Mouse (Mus musculus): Measurements from ENCODE around the gene Sept9. TPM values are rescaled to one million over a fixed set of nuclear protein-coding genes. Genes with fewer than 3 reads are reported as not detected.
A peak's percentile ranks its signal among the peaks of the same experiment; 100 is the strongest.

The Sept9 gene
- polyA plus RNA-seq, 1 experiment from 2014 or later, result 50.6 TPM

DNA sequence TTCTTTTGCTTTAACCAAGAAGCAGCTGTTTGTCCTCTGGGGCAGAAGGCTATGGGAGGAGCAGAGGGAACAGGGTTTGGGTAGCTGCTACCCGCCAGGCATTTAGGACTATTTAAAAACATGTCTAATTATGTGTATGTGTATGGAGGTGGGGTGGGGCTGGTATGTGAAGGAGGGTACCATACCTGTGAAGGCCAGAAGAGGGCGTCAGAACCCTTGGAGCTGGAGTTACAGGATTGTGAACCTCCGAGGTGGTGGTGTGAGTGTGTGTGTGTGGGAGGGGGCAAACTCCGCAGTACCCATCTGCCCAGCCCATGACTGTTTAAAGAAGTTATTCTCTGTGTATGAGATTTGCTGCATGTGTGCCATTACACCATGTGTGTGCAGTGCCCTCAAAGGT, 25.3 kb downstream of the Sept9 start:
- Histone ChIP-seq H3K4me1 (replicated peaks) (0 out of 2 replicates have a peak, but pooled peaks cover 7% of the 10 kb centered on the region), H3K9me3 (replicated peaks) (no peaks in the 10 kb centered on the region), H3K4me3 (no peak overlapping the region), H3K36me3 (no peaks in the 10 kb centered on the region), H3K4me2 (no peak overlapping the region), H3K27ac (no peak overlapping the region), H3K27me3 (no peaks in the 10 kb centered on the region), H3K9ac (no peak overlapping the region)
- ATAC-seq (replicated peaks; ENCODE audit: insufficient number of reproducible peaks, insufficient read depth, low FRiP score, low read depth), result no peak
- 57% methylated on average over 4 of the region's 4 CpGs for WGBS

- 0 out of 2 replicates have a peak, but pooled peaks cover 7% of the 10 kb centered on the region for H3K4me1 ChIP-seq (replicated peaks)
- no peak for ATAC-seq (replicated peaks; ENCODE audit: insufficient number of reproducible peaks, insufficient read depth, low FRiP score, low read depth)
- H3K9ac ChIP-seq, result no peak overlapping the region
- no peak overlapping the region for H3K27ac ChIP-seq
- no peak overlapping the region for H3K4me2 ChIP-seq
- WGBS, result 82% methylated on average over 15 of the region's 15 CpGs
- H3K36me3 ChIP-seq, result no peaks in the 10 kb centered on the region
- H3K4me3 ChIP-seq, result no peak overlapping the region
- H3K27me3 ChIP-seq, result 0 out of 2 replicates have a peak, but pooled peaks cover 4% of the 10 kb centered on the region
- H3K9me3 ChIP-seq (replicated peaks), result no peaks in the 10 kb centered on the region
Measured at GRCm38 (mm10) chr11:117225531-117226213, 26.2 kb downstream of the Sept9 start.

DNA sequence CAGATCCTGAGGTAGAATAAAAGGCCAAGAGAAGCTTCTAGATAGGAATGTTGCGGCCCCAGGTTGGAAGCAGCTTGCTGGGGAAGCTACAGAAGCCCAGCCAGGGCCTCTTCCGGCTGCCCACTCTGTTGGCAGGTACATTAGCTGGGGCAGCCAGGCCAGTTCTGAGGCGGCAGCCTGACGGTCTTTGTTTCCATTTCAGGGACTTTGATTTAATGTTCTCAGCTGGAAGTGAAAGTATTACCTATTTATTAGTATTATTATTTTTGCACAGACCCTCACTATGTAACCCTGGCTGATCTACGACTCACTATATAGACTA, 26.7 kb downstream of the Sept9 start:
- Histone ChIP-seq H3K9ac (no peak overlapping the region), H3K9me3 (replicated peaks) (no peaks in the 10 kb centered on the region), H3K36me3 (no peaks in the 10 kb centered on the region), H3K4me2 (no peak overlapping the region), H3K27me3 (0 out of 2 replicates have a peak, but pooled peaks cover 4% of the 10 kb centered on the region), H3K27ac (no peak overlapping the region), H3K4me1 (replicated peaks) (0 out of 2 replicates have a peak, but pooled peaks cover 7% of the 10 kb centered on the region), H3K4me3 (no peak overlapping the region)
- WGBS, result 72% methylated on average over 5 of the region's 5 CpGs
- ATAC-seq (replicated peaks; ENCODE audit: insufficient number of reproducible peaks, insufficient read depth, low FRiP score, low read depth), result no peak

- no peak overlapping the region for H3K4me3 ChIP-seq
- H3K9ac ChIP-seq, result no peak overlapping the region
- H3K4me1 ChIP-seq (replicated peaks), result peaks cover 22% of the 10 kb centered on the region
- H3K4me2 ChIP-seq, result no peak overlapping the region
- no peak for ATAC-seq (replicated peaks; ENCODE audit: insufficient number of reproducible peaks, insufficient read depth, low FRiP score, low read depth)
- H3K27me3 ChIP-seq, result 0 out of 2 replicates have a peak, but pooled peaks cover 4% of the 10 kb centered on the region
- 59% methylated on average over 10 of the region's 10 CpGs for WGBS
- no peaks in the 10 kb centered on the region for H3K9me3 ChIP-seq (replicated peaks)
- no peaks in the 10 kb centered on the region for H3K36me3 ChIP-seq
- H3K27ac ChIP-seq, result no peak overlapping the region
Measured at GRCm38 (mm10) chr11:117228139-117228538, 28.7 kb downstream of the Sept9 start.

GRCm38 (mm10) chr11:117231551-117231950, 32.1 kb downstream of the Sept9 start:
- ATAC-seq (replicated peaks; ENCODE audit: insufficient number of reproducible peaks, insufficient read depth, low FRiP score, low read depth), result no peak
- 46% methylated on average over 11 of the region's 11 CpGs for WGBS
- Histone ChIP-seq H3K9ac (no peak overlapping the region), H3K4me2 (peak overlapping the region; percentile 70), H3K27ac (no peak overlapping the region; the same call in 1 of the 2 replicates), H3K4me1 (replicated peaks) (peaks cover 49% of the 10 kb centered on the region), H3K4me3 (peak overlapping the region; percentile 42; the same call in 1 of the 2 replicates), H3K36me3 (no peaks in the 10 kb centered on the region), H3K27me3 (0 out of 2 replicates have a peak, but pooled peaks cover 4% of the 10 kb centered on the region), H3K9me3 (replicated peaks) (no peaks in the 10 kb centered on the region)

GRCm38 (mm10) chr11:117232032-117232431, 32.6 kb downstream of the Sept9 start:
- peak overlapping the region; percentile 70 for H3K4me2 ChIP-seq
- peak overlapping the region; percentile 42 for H3K9ac ChIP-seq
- H3K27ac ChIP-seq, result peak overlapping the region; percentile 17; the same call in 1 of the 2 replicates
- H3K36me3 ChIP-seq, result no peaks in the 10 kb centered on the region
- 0 out of 2 replicates have a peak, but pooled peaks cover 4% of the 10 kb centered on the region for H3K27me3 ChIP-seq
- H3K4me3 ChIP-seq, result peak overlapping the region; percentile 42
- WGBS, result 19% methylated on average over 19 of the region's 19 CpGs
- H3K4me1 ChIP-seq (replicated peaks), result peaks cover 49% of the 10 kb centered on the region
- no peaks in the 10 kb centered on the region for H3K9me3 ChIP-seq (replicated peaks)
- no peak; the same call in 1 of the 2 replicates for ATAC-seq (replicated peaks; ENCODE audit: insufficient number of reproducible peaks, insufficient read depth, low FRiP score, low read depth)

- ATAC-seq (replicated peaks; ENCODE audit: insufficient number of reproducible peaks, insufficient read depth, low FRiP score, low read depth), result no peak
- no peaks in the 10 kb centered on the region for H3K9me3 ChIP-seq (replicated peaks)
- H3K4me3 ChIP-seq, result peak overlapping the region; percentile 42
- peak overlapping the region; percentile 32 for H3K9ac ChIP-seq
- H3K27ac ChIP-seq, result peak overlapping the region; percentile 42; the same call in 1 of the 2 replicates
- H3K4me2 ChIP-seq, result peak overlapping the region; percentile 70
- WGBS, result 24% methylated on average over 10 of the region's 10 CpGs
- H3K27me3 ChIP-seq, result 0 out of 2 replicates have a peak, but pooled peaks cover 4% of the 10 kb centered on the region
- H3K36me3 ChIP-seq, result no peaks in the 10 kb centered on the region
- H3K4me1 ChIP-seq (replicated peaks), result peaks cover 49% of the 10 kb centered on the region
Measured at GRCm38 (mm10) chr11:117232886-117233458, 33.5 kb downstream of the Sept9 start.

DNA sequence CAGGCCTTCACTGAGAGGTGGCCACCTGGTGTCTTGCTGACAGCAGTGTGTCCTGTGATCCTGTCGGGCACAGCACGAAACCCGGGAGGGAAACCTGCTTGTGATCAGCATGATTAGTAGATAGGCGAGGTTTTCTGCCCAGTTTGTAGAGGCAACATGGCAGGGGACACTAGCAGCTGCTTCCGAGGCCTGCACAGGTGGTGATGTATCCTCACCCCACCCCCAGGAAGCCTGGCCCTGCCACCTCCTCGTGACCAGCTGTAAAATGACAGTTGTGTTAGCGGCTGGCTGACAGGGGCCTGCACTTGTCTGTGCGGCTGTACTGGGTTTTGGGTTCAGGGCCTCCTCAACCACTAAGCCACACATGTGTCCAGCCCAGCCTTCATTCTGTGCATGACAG, 34.4 kb downstream of the Sept9 start:
- Histone ChIP-seq H3K9ac (no peak overlapping the region), H3K27ac (no peak overlapping the region), H3K27me3 (0 out of 2 replicates have a peak, but pooled peaks cover 4% of the 10 kb centered on the region), H3K9me3 (replicated peaks) (no peaks in the 10 kb centered on the region), H3K4me2 (peak overlapping the region; percentile 70), H3K4me3 (no peak overlapping the region), H3K36me3 (no peaks in the 10 kb centered on the region), H3K4me1 (replicated peaks) (peaks cover 52% of the 10 kb centered on the region)
- no peak for ATAC-seq (replicated peaks; ENCODE audit: insufficient number of reproducible peaks, insufficient read depth, low FRiP score, low read depth)
- WGBS, result 56% methylated on average over 8 of the region's 8 CpGs

- 21% methylated on average over 12 of the region's 12 CpGs for WGBS
- H3K4me1 ChIP-seq (replicated peaks), result peaks cover 52% of the 10 kb centered on the region
Measured at GRCm38 (mm10) chr11:117235086-117235897, 35.8 kb downstream of the Sept9 start.

GRCm38 (mm10) chr11:117235898-117236459, 36.5 kb downstream of the Sept9 start:
- Histone ChIP-seq H3K4me3 (no peak overlapping the region), H3K36me3 (no peaks in the 10 kb centered on the region), H3K27ac (peak overlapping the region; percentile 48), H3K4me1 (replicated peaks) (peaks cover 56% of the 10 kb centered on the region), H3K9ac (no peak overlapping the region), H3K27me3 (no peaks in the 10 kb centered on the region), H3K9me3 (replicated peaks) (no peaks in the 10 kb centered on the region), H3K4me2 (peak overlapping the region; percentile 33)
- no peak for ATAC-seq (replicated peaks; ENCODE audit: insufficient number of reproducible peaks, insufficient read depth, low FRiP score, low read depth)
- WGBS, result 30% methylated on average over 9 of the region's 9 CpGs

More at GRCm38 (mm10) chr11:117235086-117235897, 35.8 kb downstream of the Sept9 start:
- peak overlapping the region; percentile 33 for H3K4me2 ChIP-seq
- H3K36me3 ChIP-seq, result no peaks in the 10 kb centered on the region
- no peak overlapping the region for H3K4me3 ChIP-seq
- H3K27ac ChIP-seq, result peak overlapping the region; percentile 48
- H3K9ac ChIP-seq, result no peak overlapping the region
- no peaks in the 10 kb centered on the region for H3K9me3 ChIP-seq (replicated peaks)
- 0 out of 2 replicates have a peak, but pooled peaks cover 2% of the 10 kb centered on the region for H3K27me3 ChIP-seq
- ATAC-seq (replicated peaks; ENCODE audit: insufficient number of reproducible peaks, insufficient read depth, low FRiP score, low read depth), result no peak

- WGBS, result 1% methylated on average over 4 of the region's 4 CpGs
- ATAC-seq (replicated peaks; ENCODE audit: insufficient number of reproducible peaks, insufficient read depth, low FRiP score, low read depth), result no peak
- H3K27ac ChIP-seq, result no peak overlapping the region
Measured at GRCm38 (mm10) chr11:117238169-117238568, 38.7 kb downstream of the Sept9 start.

More at GRCm38 (mm10) chr11:117238169-117238568, 38.7 kb downstream of the Sept9 start:
- Histone ChIP-seq H3K9ac (no peak overlapping the region), H3K27me3 (no peaks in the 10 kb centered on the region), H3K4me2 (no peak overlapping the region), H3K4me3 (no peak overlapping the region), H3K36me3 (no peaks in the 10 kb centered on the region), H3K9me3 (replicated peaks) (no peaks in the 10 kb centered on the region), H3K4me1 (replicated peaks) (peaks cover 45% of the 10 kb centered on the region)
